Mouse (Mus musculus) MEL (cell line): ENCODE measurements around the gene Ociad1. TPM values are rescaled to one million over a fixed set of nuclear protein-coding genes. Genes with fewer than 3 reads are reported as not detected.

Source experiments
- DNase-seq: peaks from one replicate; pipeline ENCODE4 v3.0.0; 2011; ENCODE audit warnings: low read depth, low spot score
- H3K27ac ChIP-seq: 2 replicates; pipeline ENCODE4 v1.5.1; 2012; ENCODE audit warnings: low read depth, mild to moderate bottlenecking, control low read depth, low read length, moderate library complexity; ENCODE audit not compliant: control insufficient read depth
- H3K27me3 ChIP-seq, 2 experiments: fragments of 150-350 bp in 1 of 2; sonication (generic) in 1 of 2; 2 replicates each; pipeline ENCODE4 v1.6.1; 2012; ENCODE audit warnings: low read length in 2 of 2, mild to moderate bottlenecking in 2 of 2, improper control_type of control experiment in 1 of 2, moderate library complexity in 1 of 2; ENCODE audit not compliant: insufficient read depth in 2 of 2, control insufficient read depth in 1 of 2
- H3K36me3 ChIP-seq, 2 experiments: 2 replicates each; pipeline ENCODE4 v1.6.1; 2012 to 2014; ENCODE audit warnings: low read length in 2 of 2, improper control_type of control experiment in 1 of 2, inconsistent platforms in 1 of 2, mild to moderate bottlenecking in 1 of 2; ENCODE audit not compliant: insufficient read depth in 2 of 2, control insufficient read depth in 1 of 2
- H3K4me1 ChIP-seq, 2 experiments: fragments of 150-350 bp in 1 of 2; sonication (generic) in 1 of 2; 2 replicates each; pipeline ENCODE4 v1.6.1; 2012; ENCODE audit warnings: low read length in 2 of 2, improper control_type of control experiment in 1 of 2, mild to moderate bottlenecking in 1 of 2; ENCODE audit not compliant: insufficient read depth in 2 of 2, control insufficient read depth in 1 of 2
- H3K4me3 ChIP-seq, 2 experiments: fragments of 150-350 bp in 1 of 2; sonication (generic) in 1 of 2; 2 replicates each; pipeline ENCODE4 v1.5.1; 2012; ENCODE audit warnings: low read depth in 2 of 2, low read length in 2 of 2, mild to moderate bottlenecking in 2 of 2, moderate library complexity in 2 of 2, control low read depth in 1 of 2, improper control_type of control experiment in 1 of 2; ENCODE audit not compliant: control insufficient read depth in 1 of 2, insufficient read depth in 1 of 2
- H3K79me2 ChIP-seq: 2 replicates; pipeline ENCODE4 v1.6.1; 2012; ENCODE audit warnings: mild to moderate bottlenecking, low read length, moderate library complexity; ENCODE audit not compliant: control insufficient read depth, poor library complexity, insufficient read depth
- H3K9ac ChIP-seq: 2 replicates; pipeline ENCODE4 v1.6.1; 2012; ENCODE audit warnings: low read depth, mild to moderate bottlenecking, control low read depth, low read length, moderate library complexity; ENCODE audit not compliant: control insufficient read depth, poor library complexity, severe bottlenecking
- H3K9me3 ChIP-seq: fragments of 150-350 bp; sonication (generic); replicated peaks from 2 replicates; pipeline ENCODE4 v1.6.1; 2012; ENCODE audit warnings: mild to moderate bottlenecking, low read length, improper control_type of control experiment, moderate library complexity; ENCODE audit not compliant: insufficient read depth
- CHD1 ChIP-seq: IDR thresholded peaks from 2 replicates; pipeline ENCODE4 v1.6.1; 2012; ENCODE audit warnings: low read depth, mild to moderate bottlenecking, inconsistent platforms, low read length, improper control_type of control experiment
- CHD2 ChIP-seq: IDR thresholded peaks from 2 replicates; pipeline ENCODE4 v1.6.1; 2011; ENCODE audit warnings: low read length, improper control_type of control experiment
- CTCF ChIP-seq, 3 experiments: IDR thresholded peaks in 2 of 3; conservative IDR thresholded peaks in 1 of 3; 2 replicates each; pipeline ENCODE4 v1.5.1; 2011 to 2012; ENCODE audit warnings: low read length in 3 of 3, low read depth in 2 of 3, mild to moderate bottlenecking in 2 of 3, improper control_type of control experiment in 1 of 3, inconsistent platforms in 1 of 3, mixed read lengths in 1 of 3, moderate library complexity in 1 of 3; ENCODE audit not compliant: control insufficient read depth in 1 of 3, insufficient read depth in 1 of 3, poor library complexity in 1 of 3, severe bottlenecking in 1 of 3
- ELF1 ChIP-seq: IDR thresholded peaks from 2 replicates; pipeline ENCODE4 v1.6.1; 2014; ENCODE audit warnings: low read depth, mild to moderate bottlenecking, inconsistent platforms, low read length, improper control_type of control experiment, moderate library complexity
- EP300 ChIP-seq, 2 experiments: IDR thresholded peaks; 2 replicates each; pipeline ENCODE4 v1.6.1; 2011; ENCODE audit warnings: improper control_type of control experiment in 2 of 2, low read length in 2 of 2, low read depth in 1 of 2, mild to moderate bottlenecking in 1 of 2
- ETS1 ChIP-seq: IDR thresholded peaks from 2 replicates; pipeline ENCODE4 v1.6.1; 2012; ENCODE audit warnings: low read depth, mild to moderate bottlenecking, inconsistent platforms, low read length, improper control_type of control experiment, moderate library complexity
- HCFC1 ChIP-seq: IDR thresholded peaks from 2 replicates; pipeline ENCODE4 v1.6.1; 2012; ENCODE audit warnings: low read depth, mild to moderate bottlenecking, inconsistent platforms, low read length, improper control_type of control experiment, moderate library complexity
- JUND ChIP-seq: IDR thresholded peaks from 2 replicates; pipeline ENCODE4 v1.6.1; 2011; ENCODE audit warnings: low read depth, mild to moderate bottlenecking, improper control_type of control experiment, low read length
- KAT2A ChIP-seq: conservative IDR thresholded peaks from 2 replicates; pipeline ENCODE4 v1.6.1; 2012; ENCODE audit warnings: low read depth, low read length, improper control_type of control experiment, inconsistent platforms
- MAX ChIP-seq: IDR thresholded peaks from 2 replicates; pipeline ENCODE4 v1.6.1; 2011; ENCODE audit warnings: low read length, improper control_type of control experiment
- MAZ ChIP-seq: IDR thresholded peaks from 2 replicates; pipeline ENCODE4 v1.6.1; 2012; ENCODE audit warnings: low read depth, mild to moderate bottlenecking, inconsistent platforms, low read length, improper control_type of control experiment
- MXI1 ChIP-seq: IDR thresholded peaks from 2 replicates; pipeline ENCODE4 v1.6.1; 2011; ENCODE audit warnings: mild to moderate bottlenecking, low read depth, low read length, improper control_type of control experiment
- MYB ChIP-seq: IDR thresholded peaks from 2 replicates; pipeline ENCODE4 v1.6.1; 2011; ENCODE audit warnings: mild to moderate bottlenecking, low read depth, low read length, improper control_type of control experiment
- MYC ChIP-seq: IDR thresholded peaks from 2 replicates; pipeline ENCODE4 v1.6.1; 2011; ENCODE audit warnings: low read depth, mild to moderate bottlenecking, low read length, improper control_type of control experiment, moderate library complexity
- NELFE ChIP-seq: IDR thresholded peaks from 2 replicates; pipeline ENCODE4 v1.6.1; 2011; ENCODE audit warnings: low read depth, low read length, improper control_type of control experiment
- NRF1 ChIP-seq: IDR thresholded peaks from 2 replicates; pipeline ENCODE4 v1.6.1; 2014; ENCODE audit warnings: low read depth, mild to moderate bottlenecking, inconsistent platforms, low read length, improper control_type of control experiment, moderate library complexity; ENCODE audit not compliant: poor library complexity, insufficient read depth, severe bottlenecking
- POLR2A ChIP-seq, 2 experiments: IDR thresholded peaks; 2 replicates each; pipeline ENCODE4 v1.6.1; 2011 to 2012; ENCODE audit warnings: low read length in 2 of 2, mild to moderate bottlenecking in 2 of 2, control low read depth in 1 of 2, improper control_type of control experiment in 1 of 2, low read depth in 1 of 2, moderate library complexity in 1 of 2; ENCODE audit not compliant: control insufficient read depth in 1 of 2, insufficient read depth in 1 of 2, poor library complexity in 1 of 2
- POLR2AphosphoS2 ChIP-seq: IDR thresholded peaks from 2 replicates; pipeline ENCODE4 v1.6.1; 2011; ENCODE audit warnings: low read length, improper control_type of control experiment
- SIN3A ChIP-seq: IDR thresholded peaks from 2 replicates; pipeline ENCODE4 v1.6.1; 2012; ENCODE audit warnings: low read length, improper control_type of control experiment, inconsistent platforms
- SMC3 ChIP-seq: IDR thresholded peaks from 2 replicates; pipeline ENCODE4 v1.6.1; 2011; ENCODE audit warnings: low read depth, low read length, improper control_type of control experiment
- TAL1 ChIP-seq: IDR thresholded peaks from 2 replicates; pipeline ENCODE4 v1.6.1; 2012; ENCODE audit warnings: mild to moderate bottlenecking, inconsistent platforms, low read length, moderate library complexity, mixed read lengths
- TBP ChIP-seq: IDR thresholded peaks from 2 replicates; pipeline ENCODE4 v1.8.0; 2011; ENCODE audit warnings: low read depth, low read length, improper control_type of control experiment
- TCF12 ChIP-seq: IDR thresholded peaks from 2 replicates; pipeline ENCODE4 v1.6.1; 2014; ENCODE audit warnings: low read depth, mild to moderate bottlenecking, inconsistent platforms, low read length, improper control_type of control experiment, moderate library complexity
- USF1 ChIP-seq: IDR thresholded peaks from 2 replicates; pipeline ENCODE4 v1.6.1; 2014; ENCODE audit warnings: low read depth, mild to moderate bottlenecking, inconsistent platforms, low read length, improper control_type of control experiment, moderate library complexity
- USF2 ChIP-seq, 2 experiments: IDR thresholded peaks; 2 replicates each; pipeline ENCODE4 v1.6.1; 2011 to 2012; ENCODE audit warnings: improper control_type of control experiment in 2 of 2, low read length in 2 of 2, borderline replicate concordance in 1 of 2, inconsistent platforms in 1 of 2, low read depth in 1 of 2, mild to moderate bottlenecking in 1 of 2; ENCODE audit not compliant: insufficient read depth in 1 of 2
- ZMIZ1 ChIP-seq: IDR thresholded peaks from 2 replicates; pipeline ENCODE4 v1.6.1; 2012; ENCODE audit warnings: low read depth, mild to moderate bottlenecking, inconsistent platforms, low read length, improper control_type of control experiment, moderate library complexity
- ZNF384 ChIP-seq: IDR thresholded peaks from 2 replicates; pipeline ENCODE4 v1.6.1; 2012; ENCODE audit warnings: low read depth, mild to moderate bottlenecking, inconsistent platforms, low read length, improper control_type of control experiment
- polyA plus RNA-seq, 2 experiments: library from polyadenylated mRNA; stranded (reverse) in 1 of 2; unstranded in 1 of 2; fragments of >175 nt in 1 of 2; fragments of >200 nt in 1 of 2; gene quantifications; 2 replicates each; pipeline versions ENCODE4 v1.2.1 to v1.2.4; 2012; ENCODE audit warnings: low replicate concordance in 2 of 2, low read depth in 1 of 2; ENCODE audit not compliant: insufficient read length in 2 of 2, insufficient read depth in 1 of 2, missing spikeins in 1 of 2
- total RNA-seq: library from RNA; depleted of rRNA; stranded (reverse); fragments of 300-350 nt; gene quantifications from 2 replicates; pipeline ENCODE4 v1.2.3, GENCODE M21; 2012; rRNA removed

Ociad1 gene
- total RNA-seq (103 and 110 TPM in 2 replicates), polyA plus RNA-seq (100 to 1,000 TPM in 1 of 2 experiments, not detected in 1; 221 TPM)

DNA sequence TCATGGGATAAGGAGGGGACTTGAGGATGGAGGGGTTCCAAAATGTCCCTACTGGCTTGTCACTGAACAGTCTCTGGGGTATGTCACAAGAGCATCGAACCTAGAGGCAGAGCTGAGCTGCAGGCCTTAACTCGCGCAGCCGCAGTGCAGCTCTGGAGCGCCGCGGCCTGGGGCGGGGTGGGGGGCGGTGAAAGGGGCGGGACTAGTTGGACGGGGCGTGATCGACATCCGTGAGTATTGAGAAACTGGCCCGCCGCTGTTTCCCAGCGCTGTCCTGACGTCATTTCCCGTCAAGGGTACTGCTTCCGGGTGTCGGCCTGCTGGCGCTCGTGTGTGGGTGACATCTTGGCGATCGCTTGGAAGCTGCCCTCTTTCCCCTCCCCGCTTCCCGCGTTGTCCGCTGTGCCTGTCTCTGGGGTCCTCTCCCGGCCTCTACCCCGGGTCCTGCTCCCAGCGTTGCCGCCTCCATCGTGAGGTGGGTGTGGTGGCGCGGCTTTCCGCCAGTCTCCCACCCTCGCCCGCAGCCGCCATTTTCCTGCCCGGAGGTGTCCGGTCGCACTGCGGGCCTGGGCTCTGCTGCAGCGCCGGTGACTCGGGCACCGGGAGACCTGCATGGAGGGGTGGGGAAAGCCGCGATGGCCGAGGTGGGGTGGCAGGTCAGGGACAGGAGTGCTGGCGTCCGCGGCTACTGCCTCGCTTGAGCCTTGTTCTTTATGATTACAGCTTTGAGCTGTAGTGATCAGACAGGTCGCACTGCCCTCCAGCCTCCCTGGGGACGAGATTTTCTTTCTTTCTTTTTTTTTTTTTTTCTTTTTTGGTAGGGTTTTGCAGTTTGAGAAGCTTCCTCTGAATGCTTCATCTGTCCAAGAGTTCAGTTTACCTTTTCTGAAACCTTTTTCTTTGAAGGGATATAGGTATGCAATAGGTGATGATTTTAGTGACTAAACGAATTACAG lies at the start of gene Ociad1:
Gene Ociad1 (plus strand): TSS at position 283 of the 956 bp plus-strand sequence.
- Histone ChIP-seq H3K27ac (peak within 1 kb of the TSS; percentile 87), H3K36me3 (peaks cover 6 to 27% of the 10 kb centered on the region in 2 experiments), H3K9me3 (no peaks in the 10 kb centered on the region), H3K9ac (peak within 1 kb of the TSS; percentile 99), H3K79me2 (peaks cover 21% of the 10 kb centered on the region), H3K4me1 (peaks cover 3 to 6% of the 10 kb centered on the region in 2 experiments), H3K4me3 (peak within 1 kb of the TSS; percentile 97 to 99), H3K27me3 (no peaks in the 10 kb centered on the region)
- 0 out of 2 replicates have a peak, but pooled peaks have one; percentile 19 for TF ChIP-seq ETS1
- TF ChIP-seq TAL1: no peak
- TF ChIP-seq ELF1: peak; percentile 76
- TF ChIP-seq MXI1: peak; percentile 90
- TF ChIP-seq POLR2A (IDR thresholded peaks at IDR 0.05; ENCODE audit: control insufficient read depth in 1 of 2, insufficient read depth in 1 of 2, low read depth in 1 of 2, low read length in 2 of 2, poor library complexity in 1 of 2): peak; percentile 82 to 94
- TF ChIP-seq MYB: no peak
- TF ChIP-seq NELFE: peak; percentile 95
- no peak for TF ChIP-seq ZNF384
- TF ChIP-seq EP300 (IDR thresholded peaks at IDR 0.05; ENCODE audit: low read depth in 1 of 2, low read length in 2 of 2): no peak; a peak in 1 of 4 replicates
- TF ChIP-seq USF1: no peak
- peak; percentile 90 for TF ChIP-seq POLR2AphosphoS2
- TF ChIP-seq SMC3: no peak
- TF ChIP-seq MAX: peak; percentile 72
- no peak for TF ChIP-seq USF2 (IDR thresholded peaks at IDR 0.05; ENCODE audit: borderline replicate concordance in 1 of 2, insufficient read depth in 1 of 2, low read depth in 1 of 2, low read length in 2 of 2)
- TF ChIP-seq CHD1: peak; percentile 69; the same call in 1 of the 2 replicates
- no peak for TF ChIP-seq CTCF (IDR thresholded peaks at IDR 0.05 in 2 of 3, conservative IDR thresholded peaks at IDR 0.05 in 1 of 3; ENCODE audit: control insufficient read depth in 1 of 3, insufficient read depth in 1 of 3, low read depth in 2 of 3, low read length in 3 of 3, poor library complexity in 1 of 3, severe bottlenecking in 1 of 3)
- TF ChIP-seq MYC: peak; percentile 73; the same call in 1 of the 2 replicates
- TF ChIP-seq TCF12: peak; percentile 10; the same call in 1 of the 2 replicates
- TF ChIP-seq HCFC1: peak; percentile 91
- peak; percentile 66; the same call in 1 of the 2 replicates for TF ChIP-seq MAZ
- TF ChIP-seq JUND: no peak
- TF ChIP-seq KAT2A: no peak; the same call in 1 of the 2 replicates
- peak; percentile 79; the same call in 1 of the 2 replicates for TF ChIP-seq ZMIZ1
- TF ChIP-seq SIN3A: peak; percentile 81
- TF ChIP-seq NRF1: peak; percentile 88
- no peak for TF ChIP-seq CHD2
- TF ChIP-seq TBP: 0 out of 2 replicates have a peak, but pooled peaks have one; percentile 40
- peak; percentile 98 for DNase-seq
